Mouse (Mus musculus): ENCODE measurements around the gene Sox5. TPM values are rescaled to one million over a fixed set of nuclear protein-coding genes. Genes with fewer than 3 reads are reported as not detected.

The Sox5 gene
- polyA plus RNA-seq (2021; fragmentation: Nextera tagmentation) = 14.0 and 16.7 TPM in 2 replicates
- long read RNA-seq, experiment 1, full-length matches to known transcripts = 15 of 67 reads
- long read RNA-seq, experiment 1, partial matches to known transcripts = 7 of 67 reads
- long read RNA-seq, experiment 1, other reads (novel, unspliced or antisense) = 45 of 67 reads
- long read RNA-seq, experiment 2, full-length matches to known transcripts = 2 of 29 reads
- long read RNA-seq, experiment 2, partial matches to known transcripts = 7 of 29 reads
- long read RNA-seq, experiment 2, other reads (novel, unspliced or antisense) = 20 of 29 reads

GRCm38 (mm10) chr6:144781431-144782030 lies at the start of gene Sox5:
Sox5 (minus strand) TSS chr6:144781977.

All from left cerebral cortex, adult 6 months (tissue).